Mouse (Mus musculus) embryonic facial prominence, embryonic 10.5 days (tissue): Measurements from ENCODE around the gene Rbms3. TPM values are rescaled to one million over a fixed set of nuclear protein-coding genes. Genes with fewer than 3 reads are reported as not detected.

ENCODE experiments used
- DNase-seq: peaks from one replicate; pipeline ENCODE4 v3.0.0-alpha.2; 2017; ENCODE audit warnings: low spot score
- H3K27ac ChIP-seq: fragments of 300-500 bp; sonication (generic); replicated peaks from 2 replicates; pipeline ENCODE4 v1.5.1; 2016; ENCODE audit warnings: mild to moderate bottlenecking
- H3K27me3 ChIP-seq: fragments of 300-500 bp; sonication (generic); replicated peaks from 2 replicates; pipeline ENCODE4 v1.6.1; 2016; ENCODE audit warnings: low read depth, mild to moderate bottlenecking; ENCODE audit not compliant: poor library complexity, severe bottlenecking
- H3K36me3 ChIP-seq: fragments of 300-500 bp; sonication (generic); replicated peaks from 2 replicates; pipeline ENCODE4 v1.6.1; 2016; ENCODE audit warnings: mild to moderate bottlenecking, moderate library complexity
- H3K4me1 ChIP-seq: fragments of 300-500 bp; sonication (generic); 2 replicates; pipeline ENCODE4 v1.6.1; 2016
- H3K4me3 ChIP-seq: fragments of 300-500 bp; sonication (generic); 2 replicates; pipeline ENCODE4 v1.5.1; 2016; ENCODE audit warnings: mild to moderate bottlenecking, moderate library complexity
- H3K9me3 ChIP-seq: fragments of 300-500 bp; sonication (generic); 2 replicates; pipeline ENCODE4 v1.6.1; 2016; ENCODE audit warnings: mild to moderate bottlenecking
- WGBS: fragments of 180-500 bp; shearing (Covaris S2); methylation state at CpG from one replicate; pipeline ENCODE4 v1.1.7; 2016; 5-methylcytosine and 5-hydroxymethylcytosine counted together
- polyA plus RNA-seq: library from polyadenylated mRNA; unstranded; fragments of >200 nt; fragmentation: Nextera tagmentation; extraction: Ambion mirVana; gene quantifications from 2 replicates; pipeline ENCODE4 v1.2.1, GENCODE M21; 2016

Gene Rbms3
- polyA plus RNA-seq, 1 experiment from 2014 or later, result 29.9 TPM

DNA sequence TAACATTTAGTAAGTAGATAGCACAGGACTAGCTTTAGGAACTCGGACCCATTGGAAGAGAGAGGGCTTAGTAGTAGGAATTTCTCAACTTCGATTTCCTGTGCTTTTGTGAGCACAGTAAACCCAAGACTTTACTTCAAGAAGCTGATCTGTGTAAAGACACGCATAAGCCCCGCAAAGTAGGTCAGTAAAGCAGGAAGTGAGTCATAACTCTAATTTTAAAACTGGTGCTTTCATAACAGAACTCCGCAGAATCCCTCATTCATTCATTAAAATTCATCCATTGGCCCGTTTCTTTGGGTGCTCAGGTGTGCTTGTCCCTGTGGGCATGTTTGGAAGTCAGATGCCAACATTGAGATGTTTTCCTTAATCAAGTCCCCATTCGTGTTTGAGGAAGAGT, 1087.7 kb downstream of the Rbms3 start:
- 88% methylated on average over 7 of the region's 7 CpGs for WGBS
- H3K27me3 ChIP-seq, result no peaks in the 10 kb centered on the region
- no peaks in the 10 kb centered on the region for H3K9me3 ChIP-seq
- no peak for DNase-seq
- no peaks in the 10 kb centered on the region for H3K36me3 ChIP-seq
- no peak overlapping the region for H3K27ac ChIP-seq
- H3K4me1 ChIP-seq, result no peaks in the 10 kb centered on the region
- no peak overlapping the region for H3K4me3 ChIP-seq

DNA sequence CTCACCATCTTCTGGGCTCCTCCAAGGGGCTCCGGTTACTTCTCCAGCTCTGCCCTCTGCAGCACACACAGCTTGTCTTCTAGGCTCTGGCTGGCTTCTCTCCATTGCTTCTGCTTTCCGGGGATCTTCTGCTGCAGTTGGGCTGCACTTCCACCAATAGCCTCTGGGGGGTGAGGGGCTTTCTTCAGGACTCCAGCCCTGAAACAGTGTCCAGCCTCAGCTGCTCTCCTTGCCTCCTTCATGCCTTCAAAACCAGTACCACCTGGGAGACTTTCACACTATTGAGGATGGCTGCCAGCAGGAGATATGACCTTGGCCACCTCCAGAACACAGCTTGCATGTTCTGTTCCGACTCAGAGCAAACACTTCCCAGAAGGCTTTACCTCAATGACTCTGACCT, 1094.0 kb downstream of the Rbms3 start:
- Histone ChIP-seq H3K4me1 (no peaks in the 10 kb centered on the region), H3K36me3 (no peaks in the 10 kb centered on the region)
- WGBS, result 67% methylated on average over 3 of the region's 3 CpGs

DNA sequence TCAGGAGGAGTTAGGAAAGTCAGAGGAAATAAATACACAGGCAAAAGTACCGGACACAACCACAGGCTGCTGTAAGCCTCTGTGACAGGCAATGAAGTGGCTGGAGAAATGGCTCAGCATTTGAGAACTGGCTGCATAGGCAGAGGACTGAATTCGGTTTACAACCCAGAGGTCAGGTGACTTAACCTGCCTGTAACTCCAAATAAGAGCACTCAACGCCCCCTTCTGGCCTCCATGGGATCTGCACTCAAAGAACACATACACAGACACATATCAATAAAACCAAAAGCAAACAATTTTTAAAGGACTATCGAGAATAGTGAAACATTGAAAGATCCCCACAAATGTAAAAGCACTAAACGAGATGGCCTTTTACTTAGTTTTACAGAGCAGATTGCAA, 1096.3 kb downstream of the Rbms3 start:
- H3K27me3 ChIP-seq, result no peaks in the 10 kb centered on the region
- no peak for DNase-seq
- no peak overlapping the region for H3K27ac ChIP-seq
- 81% methylated on average over 5 of the region's 5 CpGs for WGBS
- H3K4me1 ChIP-seq, result no peaks in the 10 kb centered on the region
- H3K4me3 ChIP-seq, result no peak overlapping the region
- H3K9me3 ChIP-seq, result peaks cover 3% of the 10 kb centered on the region; the same call in 1 of the 2 replicates
- H3K36me3 ChIP-seq, result no peaks in the 10 kb centered on the region

More for the DNA sequence above, 1094.0 kb downstream of the Rbms3 start:
- H3K27ac ChIP-seq, result no peak overlapping the region
- DNase-seq, result peak; percentile 60
- H3K27me3 ChIP-seq, result no peaks in the 10 kb centered on the region
- H3K4me3 ChIP-seq, result no peak overlapping the region
- peaks cover 3% of the 10 kb centered on the region; the same call in 1 of the 2 replicates for H3K9me3 ChIP-seq

DNA sequence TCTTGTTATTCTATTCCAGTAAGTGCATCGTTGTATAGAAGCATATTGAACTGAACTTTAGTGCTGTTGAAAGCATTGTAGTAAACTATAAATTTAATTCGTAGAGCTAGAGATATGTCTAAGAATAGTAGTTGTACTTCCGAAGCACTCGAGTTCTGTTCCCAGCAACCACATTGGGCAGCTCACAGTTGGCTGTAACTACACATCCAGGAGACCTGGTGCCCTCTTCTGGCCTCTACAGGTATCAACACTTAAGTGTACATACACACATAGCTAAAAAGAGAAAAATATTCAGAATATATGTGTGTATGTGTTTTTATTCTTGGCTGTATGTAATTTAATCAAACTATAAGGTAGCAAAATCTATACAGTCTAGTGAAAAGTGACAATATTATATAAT, 1098.6 kb downstream of the Rbms3 start:
- Histone ChIP-seq H3K27ac (no peak overlapping the region), H3K9me3 (peaks cover 3% of the 10 kb centered on the region; the same call in 1 of the 2 replicates), H3K27me3 (no peaks in the 10 kb centered on the region), H3K4me1 (no peaks in the 10 kb centered on the region), H3K36me3 (no peaks in the 10 kb centered on the region), H3K4me3 (no peak overlapping the region)
- WGBS, result 93% methylated on average over 4 of the region's 4 CpGs
- DNase-seq, result no peak

DNA sequence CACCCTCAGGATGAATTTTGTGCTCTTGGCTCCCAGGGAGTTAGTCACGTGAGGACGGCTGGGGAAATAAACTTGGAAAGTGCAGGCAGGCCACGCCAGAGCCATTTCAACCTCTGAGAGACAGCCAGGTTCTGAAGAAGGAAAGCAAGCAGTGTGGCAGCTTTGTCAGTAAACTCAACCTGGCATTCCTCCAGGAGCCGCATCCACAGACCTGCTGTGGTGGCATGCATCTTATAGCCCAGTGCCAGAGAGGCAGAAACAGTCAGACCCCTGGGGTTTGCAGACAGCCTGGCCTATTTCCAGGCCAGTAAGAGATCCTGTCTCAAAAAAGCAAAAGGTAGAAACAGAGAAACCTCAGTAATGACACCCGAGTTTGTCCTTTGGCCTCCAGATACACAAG, 1105.3 kb downstream of the Rbms3 start:
- Histone ChIP-seq H3K4me3 (no peak overlapping the region), H3K36me3 (no peaks in the 10 kb centered on the region), H3K9me3 (no peaks in the 10 kb centered on the region), H3K4me1 (no peaks in the 10 kb centered on the region), H3K27me3 (no peaks in the 10 kb centered on the region), H3K27ac (no peak overlapping the region)
- 84% methylated on average over 5 of the region's 5 CpGs for WGBS
- DNase-seq, result no peak
